Mouse (Mus musculus) midbrain, embryonic 13.5 days (tissue): ENCODE results near the gene Gm19410. TPM values are rescaled to one million over a fixed set of nuclear protein-coding genes. Genes with fewer than 3 reads are reported as not detected.

Source experiments
- ATAC-seq: fragments of 200-750 bp; cut with Nextera tagmentation; 2 replicates; pipeline ENCODE4 v1.8.0; 2017; ENCODE audit warnings: mild to moderate bottlenecking, moderate TSS enrichment, moderate library complexity
- H3K27ac ChIP-seq: fragments of 300-500 bp; sonication (generic); 2 replicates; pipeline ENCODE4 v1.5.1; 2015; ENCODE audit warnings: inconsistent platforms, mild to moderate bottlenecking, moderate library complexity
- H3K27me3 ChIP-seq: fragments of 300-500 bp; sonication (generic); 2 replicates; pipeline ENCODE4 v1.6.1; 2015; ENCODE audit warnings: mild to moderate bottlenecking, inconsistent platforms
- H3K36me3 ChIP-seq: fragments of 300-500 bp; sonication (generic); 2 replicates; pipeline ENCODE4 v1.6.1; 2015; ENCODE audit warnings: mild to moderate bottlenecking, inconsistent platforms
- H3K4me1 ChIP-seq: fragments of 300-500 bp; sonication (generic); replicated peaks from 2 replicates; pipeline ENCODE4 v1.6.1; 2015; ENCODE audit warnings: inconsistent platforms
- H3K4me2 ChIP-seq: fragments of 300-500 bp; sonication (generic); replicated peaks from 2 replicates; pipeline ENCODE4 v1.6.1; 2015; ENCODE audit warnings: moderate library complexity, mild to moderate bottlenecking, inconsistent platforms
- H3K4me3 ChIP-seq: fragments of 300-500 bp; sonication (generic); replicated peaks from 2 replicates; pipeline ENCODE4 v1.5.1; 2015; ENCODE audit warnings: mild to moderate bottlenecking, inconsistent platforms
- H3K9ac ChIP-seq: fragments of 300-500 bp; sonication (generic); replicated peaks from 2 replicates; pipeline ENCODE4 v1.6.1; 2015; ENCODE audit warnings: mild to moderate bottlenecking, inconsistent platforms
- H3K9me3 ChIP-seq: fragments of 300-500 bp; sonication (generic); 2 replicates; pipeline ENCODE4 v1.6.1; 2016; ENCODE audit warnings: mild to moderate bottlenecking, inconsistent platforms
- WGBS: fragments of 180-500 bp; shearing (Covaris S2); methylation state at CpG from one replicate; pipeline ENCODE4 v1.1.7; 2015; 5-methylcytosine and 5-hydroxymethylcytosine counted together
- microRNA-seq: library from miRNA; unstranded; fragments of <30 nt; microRNA quantifications from one replicate; pipeline ENCODE4, GENCODE M21; 2016
- polyA plus RNA-seq: library from polyadenylated mRNA; unstranded; fragments of >200 nt; fragmentation: Nextera tagmentation; extraction: Ambion mirVana; gene quantifications from 2 replicates; pipeline ENCODE4 v1.2.1, GENCODE M21; 2015

Gene Gm19410
- 0.06 and 0.09 TPM in 2 replicates for polyA plus RNA-seq

GRCm38 (mm10) chr8:35765499-35766193, at the start of gene Gm19410:
Gene Gm19410, plus strand, starts transcription at chr8:35765790.
- H3K4me3 ChIP-seq = peak within 1 kb of the TSS; percentile 50
- WGBS = under 1% methylated on average over 35 of the region's 35 CpGs
- no peaks in the 10 kb centered on the region for H3K36me3 ChIP-seq

GRCm38 (mm10) chr8:35730776-35731175, 34.8 kb upstream of the Gm19410 start:
- no peak for ATAC-seq
- H3K27ac ChIP-seq = no peak overlapping the region
- WGBS = 68% methylated on average over 3 of the region's 3 CpGs

More at GRCm38 (mm10) chr8:35765499-35766193, at the start of gene Gm19410:
- Histone ChIP-seq H3K27ac (no peak within 1 kb of the TSS), H3K4me2 (peak within 1 kb of the TSS; percentile 94), H3K9ac (peak within 1 kb of the TSS; percentile 63), H3K4me1 (peaks cover 13% of the 10 kb centered on the region), H3K9me3 (no peaks in the 10 kb centered on the region), H3K27me3 (peaks cover 37% of the 10 kb centered on the region)
- ATAC-seq = peak; percentile 68

GRCm38 (mm10) chr8:35735438-35735837, 30.2 kb upstream of the Gm19410 start:
- WGBS = 73% methylated on average over 3 of the region's 3 CpGs
- Histone ChIP-seq H3K9me3 (no peaks in the 10 kb centered on the region; the same call in 1 of the 2 replicates), H3K9ac (no peak overlapping the region), H3K4me3 (no peak overlapping the region), H3K27me3 (no peaks in the 10 kb centered on the region), H3K36me3 (no peaks in the 10 kb centered on the region), H3K4me2 (no peak overlapping the region), H3K27ac (no peak overlapping the region), H3K4me1 (no peaks in the 10 kb centered on the region)
- ATAC-seq = no peak

More at GRCm38 (mm10) chr8:35730776-35731175, 34.8 kb upstream of the Gm19410 start:
- Histone ChIP-seq H3K36me3 (no peaks in the 10 kb centered on the region), H3K9me3 (no peaks in the 10 kb centered on the region), H3K4me1 (no peaks in the 10 kb centered on the region), H3K4me3 (no peak overlapping the region), H3K4me2 (no peak overlapping the region), H3K9ac (no peak overlapping the region), H3K27me3 (no peaks in the 10 kb centered on the region)

GRCm38 (mm10) chr8:35756202-35756601, 9.4 kb upstream of the Gm19410 start:
- H3K4me2 ChIP-seq = no peak overlapping the region
- no peak for ATAC-seq
- WGBS = 90% methylated on average over 5 of the region's 5 CpGs
- no peak overlapping the region for H3K9ac ChIP-seq
- H3K36me3 ChIP-seq = no peaks in the 10 kb centered on the region
- no peaks in the 10 kb centered on the region for H3K4me1 ChIP-seq
- H3K27ac ChIP-seq = no peak overlapping the region
- H3K4me3 ChIP-seq = no peak overlapping the region
- no peaks in the 10 kb centered on the region for H3K27me3 ChIP-seq
- no peaks in the 10 kb centered on the region for H3K9me3 ChIP-seq

- no peak; the same call in 1 of the 2 replicates for ATAC-seq
- Histone ChIP-seq H3K4me1 (peaks cover 13% of the 10 kb centered on the region), H3K4me2 (peak overlapping the region; percentile 94), H3K27me3 (peaks cover 37% of the 10 kb centered on the region), H3K27ac (no peak overlapping the region), H3K9ac (peak overlapping the region; percentile 63), H3K36me3 (no peaks in the 10 kb centered on the region), H3K4me3 (peak overlapping the region; percentile 50), H3K9me3 (no peaks in the 10 kb centered on the region)
- WGBS = 3% methylated on average over 9 of the region's 9 CpGs
Measured at GRCm38 (mm10) chr8:35765020-35765419, 570 bp upstream of the Gm19410 start.

- Histone ChIP-seq H3K4me3 (no peak overlapping the region), H3K9me3 (no peaks in the 10 kb centered on the region), H3K36me3 (no peaks in the 10 kb centered on the region), H3K27ac (no peak overlapping the region), H3K4me1 (no peaks in the 10 kb centered on the region), H3K4me2 (no peak overlapping the region), H3K9ac (no peak overlapping the region), H3K27me3 (no peaks in the 10 kb centered on the region)
- ATAC-seq = peak; percentile 81
- 35% methylated on average over 7 of the region's 7 CpGs for WGBS
Measured at GRCm38 (mm10) chr8:35773508-35773907, 7.9 kb downstream of the Gm19410 start.

Small RNAs within 50 kb of the gene (microRNA-seq; reads per million reads assigned to microRNA genes)
- gene Gm44474 = not detected
